Mouse (Mus musculus) induced T-regulatory cell, adult 2 months (primary cell): Measurements from ENCODE around the gene Atg5.
A peak's percentile ranks its signal among the peaks of the same experiment; 100 is the strongest.
"Not testable (repeated sequence)": the region's sequence is repeated elsewhere in the genome, so short reads cannot be mapped to it uniquely, and the experiment has no call there.

ENCODE experiments used
- DNase-seq: peaks from one replicate; pipeline ENCODE4 v3.0.0-alpha.2; 2012; ENCODE audit warnings: low read depth

Gene Atg5

DNA sequence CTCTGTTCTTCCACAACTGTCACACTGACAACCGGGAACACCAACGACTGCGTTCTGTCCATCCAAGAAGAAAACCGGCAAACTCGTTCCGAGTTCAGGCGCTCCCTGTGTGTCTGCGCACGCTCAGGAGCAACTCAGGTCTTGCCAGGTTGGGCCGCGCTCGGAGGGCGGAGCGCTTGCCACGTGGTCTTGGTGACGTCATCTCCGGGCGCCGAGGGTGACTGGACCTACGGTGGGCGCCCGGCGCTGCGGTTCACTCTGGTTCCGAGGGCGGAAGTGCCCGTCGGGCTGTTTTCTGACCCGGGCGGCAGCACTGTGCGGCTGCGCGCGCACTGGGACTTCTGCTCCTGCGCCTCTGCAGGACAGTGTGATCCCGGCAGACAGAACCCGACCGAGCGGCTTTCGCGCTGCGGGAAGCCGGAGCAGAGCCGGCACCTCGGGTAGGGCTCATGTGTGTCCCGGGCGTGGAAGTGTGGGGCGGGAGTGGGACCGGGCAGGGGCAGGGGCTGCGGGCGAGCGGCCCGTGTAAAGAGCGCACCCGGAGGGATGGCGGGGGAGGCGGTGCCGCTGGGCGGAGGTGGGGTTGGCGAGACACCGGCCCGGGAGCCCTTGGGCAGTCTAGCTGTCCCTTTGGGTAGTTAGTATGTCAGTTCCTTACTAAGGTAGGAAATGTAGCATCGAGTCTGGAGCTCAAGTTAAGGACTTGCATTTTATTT is at the start of gene Atg5:
Gene Atg5 (plus strand): TSS at position 214 of the 716 bp plus-strand sequence.
- peak; percentile 98 for DNase-seq

DNA sequence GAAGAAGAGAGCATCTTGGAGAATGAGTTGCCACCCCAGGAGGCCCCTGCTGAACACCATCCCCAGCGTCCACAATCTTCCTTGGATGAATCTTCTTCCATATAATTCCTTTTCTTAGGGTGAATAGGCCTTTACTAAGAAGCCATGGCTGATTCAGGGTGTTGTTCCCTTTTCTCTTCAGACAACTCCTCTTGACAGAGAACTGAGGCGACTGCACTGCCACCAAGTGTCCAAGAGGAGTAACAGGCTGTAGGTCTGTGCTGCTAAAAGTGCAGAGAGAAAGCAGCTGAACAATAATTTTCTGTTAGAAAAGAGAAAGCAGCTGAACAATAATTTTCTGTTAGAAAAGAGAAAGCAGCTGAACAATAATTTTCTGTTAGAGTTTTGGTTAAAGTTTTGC is 49.1 kb upstream of the Atg5 start:
- DNase-seq, result not testable (repeated sequence)

DNA sequence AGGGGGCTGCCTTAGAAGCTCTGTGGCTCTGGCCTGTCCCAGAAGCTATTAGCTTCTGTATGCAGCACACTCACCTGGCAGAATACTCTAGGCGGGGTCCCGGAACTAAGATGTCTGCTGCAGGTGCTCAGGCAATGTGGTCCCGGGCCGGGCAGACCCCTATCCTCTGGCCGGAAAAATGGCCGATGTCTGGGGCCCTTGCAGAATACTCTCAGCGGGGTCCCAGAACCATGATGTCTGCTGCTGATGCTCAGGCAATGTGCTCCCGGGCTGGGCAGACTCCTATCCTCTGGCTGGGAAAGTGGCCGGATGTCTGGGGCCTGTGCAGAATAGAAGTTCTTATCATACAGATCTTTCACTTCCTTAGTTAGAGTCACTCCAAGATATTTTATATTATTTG is 43.8 kb upstream of the Atg5 start:
- no peak for DNase-seq

DNA sequence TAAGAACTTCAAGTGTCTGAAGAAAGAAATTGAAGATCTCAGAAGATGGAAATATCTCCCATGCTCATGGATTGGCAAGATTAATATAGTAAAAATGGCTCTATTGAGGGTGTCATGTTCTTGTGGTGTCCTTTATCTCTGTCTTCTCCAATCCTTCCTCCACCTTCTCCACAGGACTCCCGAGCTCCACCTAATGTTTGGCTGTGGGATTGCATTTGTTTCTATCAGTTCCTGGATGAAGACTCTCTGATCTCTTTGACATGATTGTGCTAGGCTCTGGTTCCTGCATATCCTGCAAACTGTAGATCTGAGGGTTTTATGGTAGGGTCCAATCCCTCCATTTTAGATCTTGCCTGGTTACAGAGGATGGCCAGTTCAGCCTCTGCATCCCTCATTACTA is 34.8 kb upstream of the Atg5 start:
- DNase-seq, result peak; percentile 72

DNA sequence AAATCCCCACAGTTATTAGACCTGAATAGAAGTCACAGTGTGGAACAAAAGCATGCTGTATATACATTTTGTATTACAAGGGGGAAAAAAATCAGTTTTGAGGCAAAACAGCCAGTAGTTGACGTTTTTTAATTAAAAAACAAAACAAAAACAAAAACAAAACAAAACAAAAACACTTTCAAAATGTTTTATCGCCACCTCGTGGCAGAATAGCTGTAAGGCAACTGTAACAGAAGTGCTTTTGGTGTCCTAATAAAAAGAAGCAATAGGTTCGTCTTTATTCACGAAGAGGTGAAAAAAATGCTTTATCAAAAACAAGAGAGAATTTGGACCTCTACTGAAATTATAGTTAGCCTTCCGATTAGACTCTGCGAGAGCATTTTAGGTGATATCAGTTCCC is 32.9 kb upstream of the Atg5 start:
- DNase-seq, result peak; percentile 53

DNA sequence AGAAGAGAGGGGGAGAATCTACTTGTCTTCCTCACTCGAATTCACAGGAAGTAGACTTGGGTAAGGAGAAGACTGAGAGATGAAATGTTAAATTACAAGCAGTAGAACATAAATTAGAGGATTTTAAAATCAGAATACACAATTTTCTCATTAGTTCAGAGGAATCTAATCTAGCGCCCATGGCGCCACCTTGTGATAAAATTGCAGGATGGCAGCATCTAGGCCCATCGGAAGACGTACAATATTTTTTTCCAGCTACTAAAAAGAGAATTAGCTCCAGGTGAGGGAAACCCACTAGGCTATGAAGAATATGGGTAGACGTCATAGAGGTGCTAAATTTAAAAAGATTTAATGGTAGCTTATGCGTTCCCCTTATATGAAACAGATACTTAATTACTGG is 11.5 kb upstream of the Atg5 start:
- DNase-seq, result peak; percentile 50

DNA sequence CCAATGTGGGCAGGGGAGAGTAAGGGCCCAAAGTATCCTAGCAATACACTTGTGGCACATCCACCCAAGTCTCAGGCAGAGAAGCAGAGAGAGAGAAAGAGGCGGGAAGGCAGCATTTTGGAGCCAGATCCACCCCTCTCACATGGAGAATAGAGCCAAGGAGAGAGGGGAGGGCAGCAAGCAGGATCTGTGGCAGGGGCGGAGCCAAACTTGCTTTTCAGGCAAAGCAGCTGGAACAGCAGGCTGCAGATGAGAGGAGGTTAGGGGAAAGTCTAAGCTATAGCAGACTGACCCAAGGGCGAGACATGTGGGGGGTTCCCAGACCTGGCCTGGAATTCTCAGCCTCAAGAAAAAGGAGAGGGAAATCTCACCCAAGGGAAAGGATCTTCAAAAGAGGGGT is 2.3 kb upstream of the Atg5 start:
- no peak for DNase-seq

DNA sequence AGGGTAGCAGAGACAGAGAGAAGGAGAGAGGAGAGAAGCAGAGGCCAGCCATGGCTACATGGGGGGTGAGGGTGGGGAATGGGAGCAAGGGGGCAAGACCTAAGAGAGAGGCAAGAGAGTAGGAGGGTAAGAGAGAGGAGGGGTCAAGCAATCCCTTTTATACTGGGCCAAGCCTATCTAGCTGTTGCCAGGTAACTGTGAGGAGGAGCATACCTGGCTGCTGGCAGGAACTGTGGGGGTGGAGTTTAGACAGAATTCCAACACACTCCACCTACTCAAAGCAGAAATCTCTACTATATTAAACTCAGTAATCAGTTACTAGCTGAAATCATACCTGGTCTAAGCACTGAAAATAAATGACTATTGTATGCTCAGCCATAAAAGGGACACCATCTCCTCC is 1.6 kb upstream of the Atg5 start:
- no peak for DNase-seq

DNA sequence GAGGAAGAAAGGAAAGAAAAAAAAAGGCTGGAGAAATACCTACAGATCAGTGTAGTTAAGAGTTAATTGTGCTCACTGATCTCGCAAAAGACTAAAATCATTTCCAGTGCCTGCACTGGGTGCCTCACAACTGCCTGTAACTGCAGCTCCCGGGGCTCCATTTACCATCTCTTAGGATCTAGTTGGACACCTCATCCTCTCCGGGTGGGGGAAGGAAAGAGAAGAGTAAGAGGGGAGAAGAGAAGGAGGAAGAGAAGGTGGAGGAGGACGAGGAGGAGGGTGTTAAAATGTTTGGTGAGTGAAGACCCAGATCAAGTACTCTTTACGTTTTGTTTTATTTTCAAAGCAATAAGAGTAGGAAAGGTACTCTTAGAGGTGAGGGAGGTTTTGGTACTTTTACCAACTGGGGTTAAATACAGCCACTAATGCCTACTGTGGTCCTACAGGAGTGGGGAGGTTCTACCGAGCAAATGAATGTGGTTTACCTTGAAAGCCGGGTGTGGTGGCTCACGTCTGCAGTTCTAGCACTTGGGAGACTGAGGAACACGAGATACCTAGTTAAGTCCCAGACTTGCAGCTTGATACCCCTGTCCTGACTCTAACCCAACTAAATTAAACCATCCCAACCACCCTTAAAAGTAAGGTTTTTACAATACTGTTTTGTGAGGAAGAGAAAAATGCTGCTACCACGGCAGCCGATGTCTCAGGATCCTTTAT is 574 bp upstream of the Atg5 start:
- DNase-seq, result no peak

DNA sequence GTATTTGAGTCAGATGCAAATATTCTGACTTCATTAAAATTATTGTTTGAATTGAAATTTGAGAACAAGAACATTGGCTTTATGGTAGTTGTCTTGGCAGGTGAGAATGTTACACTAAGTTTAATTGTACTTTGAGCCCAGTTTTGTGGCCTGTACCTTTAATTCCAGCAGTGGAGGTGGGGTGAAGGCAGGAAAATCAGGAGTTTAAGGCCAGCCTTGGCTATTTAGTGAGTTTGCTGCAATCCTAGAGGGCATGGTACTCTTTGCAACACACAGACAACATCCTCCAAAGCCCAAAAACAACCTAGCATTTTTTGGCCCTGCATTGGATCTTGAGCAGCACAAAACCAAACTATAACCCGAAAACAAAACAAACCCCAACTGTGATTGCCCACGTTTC is 1.1 kb downstream of the Atg5 start:
- DNase-seq, result no peak

DNA sequence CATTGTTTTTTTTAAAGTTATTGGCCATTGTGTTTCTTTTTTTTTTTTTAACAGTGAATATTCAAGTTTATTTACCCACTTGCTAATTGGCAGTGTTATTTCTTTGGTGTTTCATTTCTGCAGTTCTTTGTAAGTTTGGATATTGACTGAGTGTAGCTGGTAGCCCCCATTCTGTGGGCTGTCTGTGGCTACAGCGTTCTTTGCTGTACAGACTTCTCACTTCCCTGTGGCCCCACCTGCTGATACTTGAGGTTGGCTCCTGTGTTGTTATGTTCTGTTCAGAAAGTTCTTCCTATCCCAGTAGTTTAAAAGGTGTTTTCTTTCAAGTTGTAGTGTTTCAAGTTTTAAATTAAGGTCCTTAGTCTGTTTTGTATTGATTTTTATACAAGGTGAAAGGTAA is 14.2 kb downstream of the Atg5 start:
- DNase-seq, result no peak

DNA sequence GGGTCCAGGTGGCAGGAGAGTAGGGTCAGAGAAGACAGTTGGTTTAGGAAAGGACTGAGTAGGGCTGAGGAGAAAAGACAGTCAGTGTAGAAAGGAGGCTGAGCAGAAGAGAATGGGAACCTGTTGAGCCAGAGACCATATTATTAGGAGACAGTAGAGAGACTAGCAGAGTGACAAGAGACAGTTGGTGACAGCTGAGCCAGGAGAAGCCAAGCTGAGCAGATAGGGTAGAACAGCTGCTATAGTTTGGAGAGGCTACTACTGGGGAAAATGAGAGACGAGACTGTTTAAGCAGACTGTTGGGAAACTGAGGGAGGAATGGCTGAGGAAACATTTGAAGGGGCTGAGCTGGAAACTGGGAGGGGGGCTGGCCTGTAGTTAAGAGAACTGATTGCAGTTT is 16.9 kb downstream of the Atg5 start:
- no peak for DNase-seq

DNA sequence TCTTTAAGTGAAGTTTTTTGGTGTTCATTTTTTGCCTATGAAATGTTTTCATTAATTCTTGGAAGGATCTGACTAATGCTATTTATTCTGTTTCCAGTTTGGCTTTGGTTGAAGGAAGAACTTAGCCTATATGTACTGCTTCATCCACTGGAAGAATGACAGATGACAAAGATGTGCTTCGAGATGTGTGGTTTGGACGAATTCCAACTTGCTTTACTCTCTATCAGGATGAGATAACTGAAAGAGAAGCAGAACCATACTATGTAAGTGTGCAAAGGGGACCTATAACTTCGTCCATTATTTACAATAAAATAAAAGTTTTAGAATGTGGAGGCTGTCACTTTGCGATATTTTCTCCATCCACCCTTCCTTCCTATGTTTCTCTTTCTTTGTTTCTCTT is 17.8 kb downstream of the Atg5 start:
- no peak for DNase-seq

DNA sequence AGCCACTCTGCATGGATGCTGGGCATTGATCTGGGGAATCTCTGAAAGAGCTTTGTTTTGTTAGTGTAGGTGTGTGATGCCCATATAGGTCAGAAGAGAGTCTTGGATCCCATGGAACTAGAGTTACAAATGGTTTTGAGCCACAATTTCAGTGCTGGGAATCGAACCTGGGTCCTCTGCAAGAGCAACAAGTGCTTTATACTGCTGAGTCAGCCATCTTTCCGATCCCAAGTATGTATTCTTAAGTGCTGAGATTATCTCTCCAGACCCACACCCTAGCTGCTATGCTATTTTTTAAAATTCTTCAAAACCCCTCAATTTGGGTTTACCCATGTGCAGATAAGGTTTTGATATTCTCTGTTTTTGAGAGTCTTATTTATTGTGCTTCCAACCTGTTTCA is 22.7 kb downstream of the Atg5 start:
- no peak for DNase-seq

DNA sequence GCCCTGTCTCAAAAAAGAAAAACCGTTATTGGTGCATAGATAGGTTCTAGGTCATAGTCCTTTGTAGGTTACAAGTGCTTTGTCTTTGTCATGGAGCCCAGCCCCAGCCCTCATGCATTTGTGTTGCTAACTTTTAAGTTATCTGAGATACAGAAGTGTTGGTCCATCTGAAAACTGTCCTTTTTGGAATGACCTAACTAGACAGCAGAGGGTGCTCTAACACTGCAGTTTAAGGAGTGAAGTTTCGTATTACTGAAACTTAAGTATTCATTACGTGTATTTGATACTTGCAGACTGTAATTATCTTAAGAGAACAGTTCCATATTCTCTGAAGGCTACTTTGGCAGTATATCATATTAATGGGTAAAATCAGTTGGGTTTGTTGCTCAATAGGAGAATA is 24.0 kb downstream of the Atg5 start:
- peak; percentile 72 for DNase-seq

DNA sequence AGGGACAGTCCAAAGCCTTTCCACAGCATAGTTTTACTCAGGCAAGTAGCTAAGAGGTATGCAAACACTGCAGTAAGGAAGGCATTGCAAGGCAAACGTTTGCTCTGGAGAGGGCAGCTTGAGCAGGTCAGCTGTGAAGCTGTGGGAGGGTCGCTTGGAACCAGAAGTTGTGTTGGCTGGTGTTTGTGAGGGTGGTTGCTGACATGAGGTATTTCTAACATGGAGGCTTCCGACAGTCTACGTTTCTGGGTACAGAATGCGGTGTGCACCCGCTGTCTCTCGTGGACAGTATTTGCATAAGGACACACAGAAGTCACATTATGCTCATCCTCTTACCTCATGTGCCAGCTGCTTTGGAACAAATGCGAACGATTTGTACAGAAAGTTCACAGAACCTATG is 31.0 kb downstream of the Atg5 start:
- DNase-seq, result no peak

DNA sequence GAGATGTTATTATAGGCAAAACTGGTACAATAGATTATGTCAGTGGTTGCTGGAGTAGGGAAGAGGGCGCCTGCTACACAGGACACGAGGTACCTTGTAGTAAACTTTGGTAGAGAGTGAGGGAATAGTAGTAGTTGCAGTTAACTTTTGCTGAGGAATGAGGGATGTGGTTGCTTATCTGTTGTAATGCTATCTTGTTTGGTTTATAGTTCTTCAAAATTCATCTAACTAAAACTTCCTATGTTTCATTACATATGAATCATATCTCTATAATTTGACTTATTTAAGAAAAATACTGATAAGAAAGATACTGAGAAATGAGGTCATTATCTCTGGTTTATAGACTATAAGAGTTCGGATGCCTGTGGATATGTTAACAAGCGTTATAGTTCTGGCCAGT is 31.9 kb downstream of the Atg5 start:
- DNase-seq, result no peak

DNA sequence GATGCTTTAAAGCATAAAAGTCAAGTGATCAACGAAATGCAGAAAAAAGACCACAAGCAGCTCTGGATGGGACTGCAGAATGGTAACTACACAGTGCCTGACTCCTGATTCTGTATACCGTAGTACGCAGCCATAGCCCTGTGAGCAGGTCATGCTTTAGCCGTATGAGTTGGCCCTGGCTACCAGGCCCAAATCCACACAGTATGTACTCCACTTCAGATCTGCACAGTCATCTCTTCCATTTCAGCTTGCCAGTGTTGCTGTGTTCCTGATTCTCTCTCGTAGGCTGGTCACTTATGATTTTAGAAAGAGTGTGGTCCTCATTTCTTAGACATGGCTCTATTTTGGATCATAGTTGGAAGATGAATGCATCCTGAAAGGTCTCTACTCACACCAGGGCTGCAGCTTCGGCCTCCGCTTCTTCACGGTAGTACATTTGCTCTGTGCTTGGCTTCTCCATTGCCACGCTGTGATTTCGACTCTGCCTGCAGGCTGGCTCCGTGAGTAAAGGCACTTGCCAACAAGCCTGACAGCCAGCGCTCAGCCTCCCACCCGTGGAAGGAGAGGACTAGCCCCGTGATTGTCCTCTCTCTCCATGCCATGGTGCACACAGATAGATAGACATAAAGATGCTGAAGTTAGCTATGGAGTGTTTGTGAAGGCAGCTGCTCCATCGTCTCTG is 35.6 kb downstream of the Atg5 start:
- DNase-seq, result no peak

DNA sequence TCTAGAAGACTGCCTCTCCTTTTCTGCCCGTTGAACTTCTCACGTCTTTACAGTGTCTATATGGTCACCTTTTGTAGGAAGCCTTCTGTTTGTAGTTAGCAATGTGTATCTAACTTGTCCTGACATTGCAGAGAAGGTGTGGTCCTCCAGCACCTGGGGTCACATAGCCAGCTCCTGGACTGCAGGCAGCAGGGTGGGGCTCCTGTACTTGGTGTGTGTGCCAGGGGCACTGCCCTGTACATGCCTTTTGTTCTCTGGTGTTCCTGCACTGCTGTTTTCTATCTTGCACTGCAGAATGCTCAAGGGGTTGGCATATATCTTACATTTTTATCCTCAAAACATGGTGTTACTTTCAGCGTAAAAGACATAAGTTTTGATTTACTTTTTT is 36.2 kb downstream of the Atg5 start:
- no peak for DNase-seq

DNA sequence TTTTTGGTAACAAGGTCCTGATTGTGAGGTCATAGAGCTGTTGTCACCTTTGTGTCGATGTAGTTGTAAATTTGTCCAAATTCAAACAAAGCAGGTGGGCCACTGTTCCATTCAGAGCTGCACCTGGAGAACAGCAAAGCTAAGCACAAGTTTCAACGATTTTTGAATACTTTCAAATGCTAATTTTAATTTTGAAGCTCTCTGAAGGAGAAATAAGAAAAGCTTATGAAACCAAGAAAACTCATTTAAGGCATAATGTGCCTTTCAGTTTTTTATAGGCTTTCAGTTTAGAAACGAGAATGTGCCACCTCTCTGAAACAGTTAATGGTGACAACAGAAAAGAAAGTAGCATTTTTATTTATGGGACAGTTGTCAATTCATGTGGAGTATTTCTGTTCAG is 36.7 kb downstream of the Atg5 start:
- DNase-seq, result no peak

DNA sequence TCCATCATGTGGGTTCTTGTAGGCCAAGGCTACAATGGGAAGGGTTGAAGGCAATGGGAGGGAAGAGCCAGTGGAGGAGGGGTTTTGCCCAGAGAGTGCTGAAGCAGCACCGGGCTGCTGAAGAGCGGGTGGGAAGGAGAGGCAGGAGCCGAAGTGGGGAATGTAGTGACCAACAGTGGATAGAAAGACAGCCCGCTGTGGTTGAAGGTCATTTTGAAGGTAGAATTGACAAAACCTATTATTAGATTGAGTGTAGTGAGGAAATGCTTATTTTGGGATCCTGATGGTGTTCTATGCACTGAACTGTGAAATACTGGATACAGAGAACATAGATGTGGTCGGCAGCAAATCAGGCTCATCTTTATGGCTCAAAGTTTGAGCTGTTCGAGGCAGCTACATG is 38.1 kb downstream of the Atg5 start:
- DNase-seq, result no peak

DNA sequence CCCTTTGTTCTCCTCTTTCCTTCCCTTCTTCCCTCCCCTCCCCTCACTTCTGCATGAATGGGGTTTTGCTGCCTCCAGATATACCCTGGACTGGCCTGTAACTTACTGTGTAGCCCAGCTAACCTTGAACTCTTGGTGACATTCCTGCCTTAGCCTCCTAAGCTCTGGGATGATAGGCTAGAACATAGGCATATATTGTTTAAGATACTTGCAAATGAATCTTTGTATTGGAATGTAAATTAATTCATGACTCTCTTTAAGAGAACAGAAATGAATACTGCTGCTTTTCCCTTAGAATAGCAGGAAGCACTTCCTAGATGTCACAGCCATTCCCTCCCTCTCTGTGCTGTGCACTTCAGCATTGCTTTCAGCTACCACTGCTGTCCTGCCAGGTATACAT is 40.1 kb downstream of the Atg5 start:
- DNase-seq, result no peak

DNA sequence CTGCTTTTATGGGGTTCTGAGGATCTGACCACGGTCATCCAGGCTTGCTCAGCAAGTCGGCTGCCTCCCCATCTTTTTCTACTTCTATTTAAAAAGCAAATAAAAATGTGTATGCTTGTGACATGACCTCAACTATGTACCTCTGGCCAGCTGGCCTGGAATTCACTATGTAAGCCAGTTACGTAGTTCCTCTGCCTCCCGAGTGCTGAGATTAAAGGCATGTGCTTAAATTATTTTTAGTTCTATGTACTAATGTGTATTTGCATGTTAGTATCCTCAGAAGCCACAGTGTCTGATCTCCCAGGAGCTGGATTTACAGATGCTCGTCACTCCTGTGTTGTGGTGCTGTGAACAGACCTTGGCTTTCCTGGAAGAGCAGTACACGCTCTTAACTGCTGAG is 41.1 kb downstream of the Atg5 start:
- DNase-seq, result no peak

DNA sequence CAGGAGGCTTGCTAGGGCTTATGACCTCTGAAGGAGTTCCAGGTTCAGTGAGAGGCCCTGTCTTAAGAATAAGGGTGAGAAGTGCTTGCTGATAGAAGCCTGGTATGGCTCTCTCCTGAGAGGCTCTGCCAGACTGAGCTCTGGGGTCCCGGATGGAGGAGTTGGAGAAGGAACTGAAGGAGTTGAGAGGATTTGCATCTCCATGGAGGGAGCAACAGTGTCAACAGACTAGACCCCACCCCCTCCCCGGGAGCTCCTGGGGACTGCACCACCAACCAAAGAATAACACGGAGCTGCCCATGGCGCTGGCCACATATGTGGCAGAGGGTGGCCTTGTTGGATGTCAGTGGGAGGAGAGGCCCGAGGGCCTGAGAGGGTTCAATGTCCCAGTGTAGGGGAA is 47.1 kb downstream of the Atg5 start:
- no peak for DNase-seq
